ENCODE assay signal across 13 mouse cellular contexts in the genomic region with DNA sequence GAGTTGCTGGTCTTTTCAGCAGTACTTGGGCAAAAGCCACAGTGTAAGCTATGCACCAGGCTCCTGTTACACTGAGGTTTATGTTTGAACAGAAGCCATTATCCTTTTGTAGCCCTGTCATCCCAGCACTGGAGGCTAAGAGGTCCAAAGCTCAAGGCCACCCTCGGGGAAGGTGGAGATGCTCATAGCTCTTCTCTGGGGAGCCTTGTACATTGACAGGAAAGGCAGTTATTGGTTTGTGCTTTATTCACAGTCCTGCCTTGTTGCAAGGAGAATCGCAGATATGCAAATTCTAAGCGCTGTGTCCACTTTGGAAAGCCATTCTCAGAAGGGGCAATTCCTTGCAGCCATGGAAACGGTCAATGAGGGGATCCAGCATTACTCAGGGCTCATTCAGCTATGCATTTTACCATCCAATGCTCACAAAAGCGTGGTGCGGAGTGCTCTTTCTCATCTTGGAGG.
DNase-seq lines count a peak whose midpoint lies in the region; ATAC-seq and TF ChIP-seq lines count a peak whose summit lies in the region.
"Had no signal": no experiment of that assay in that cellular context is flagged by ENCODE, and none has a peak within 500 bp of the region (broad histone marks: within the 10 kb centered on the region; RNA-seq: fewer than 3 reads in every experiment).

No protein-coding gene starts in this region.

- no peak for ATAC-seq in heart, postnatal 0 days (ENCODE audit: insufficient read depth, low read depth)
- ATAC-seq in forebrain, postnatal 0 days: no peak
- ATAC-seq in midbrain, embryonic 11.5 days (ENCODE audit: low FRiP score): peak; percentile 81
- peak; percentile 60 for ATAC-seq in neural tube, embryonic 15.5 days (ENCODE audit: low FRiP score)

- TF ChIP-seq CTCF in heart, postnatal 0 days (IDR thresholded peaks at IDR 0.05; ENCODE audit: low read depth): no peak
- no peak for TF ChIP-seq CTCF in forebrain, postnatal 0 days (IDR thresholded peaks at IDR 0.05; ENCODE audit: low read depth)

- whole genome bisulfite sequencing in heart, postnatal 0 days: 86% methylated on average over 6 of the region's 6 CpGs
- WGBS in forebrain, postnatal 0 days: 24% methylated on average over 6 of the region's 6 CpGs
- WGBS in midbrain, embryonic 11.5 days: 22% methylated on average over 6 of the region's 6 CpGs
- 23% methylated on average over 6 of the region's 6 CpGs for WGBS in neural tube, embryonic 15.5 days

- H3K27ac ChIP-seq in heart, postnatal 0 days (ENCODE audit: low read depth): peak overlapping the region; percentile 64
- no peak overlapping the region for H3K27ac ChIP-seq in forebrain, postnatal 0 days (ENCODE audit: low read depth, low read length)
- peak overlapping the region; percentile 22; the same call in 1 of the 2 replicates for H3K27ac ChIP-seq in midbrain, embryonic 11.5 days (ENCODE audit: low read depth, low read length)
- H3K27ac ChIP-seq in neural tube, embryonic 15.5 days (replicated peaks): peak overlapping the region; percentile 28; the same call in 1 of the 2 replicates
- H3K27ac ChIP-seq: kidney, embryonic 15.5 days; liver, embryonic 13.5 days had no signal

- TF ChIP-seq EP300 in heart, postnatal 0 days (IDR thresholded peaks at IDR 0.05; ENCODE audit: low read depth): no peak

- H3K4me1 ChIP-seq in heart, postnatal 0 days (ENCODE audit: control insufficient read depth, insufficient read depth): peaks cover 34% of the 10 kb centered on the region
- peaks cover 10% of the 10 kb centered on the region; the same call in 1 of the 2 replicates for H3K4me1 ChIP-seq in forebrain, postnatal 0 days (ENCODE audit: insufficient read depth)
- peaks cover 18% of the 10 kb centered on the region for H3K4me1 ChIP-seq in midbrain, embryonic 11.5 days (ENCODE audit: control insufficient read depth, insufficient read depth, low read length)
- peaks cover 21% of the 10 kb centered on the region for H3K4me1 ChIP-seq in neural tube, embryonic 15.5 days
- H3K4me1 ChIP-seq: kidney, embryonic 15.5 days; liver, embryonic 13.5 days had no signal

- no peak overlapping the region for H3K4me3 ChIP-seq in heart, postnatal 0 days (ENCODE audit: low read depth, low read length)
- no peak overlapping the region for H3K4me3 ChIP-seq in forebrain, postnatal 0 days (ENCODE audit: low read depth, low read length)
- H3K4me3 ChIP-seq in midbrain, embryonic 11.5 days (ENCODE audit: low read depth, low read length): no peak overlapping the region
- H3K4me3 ChIP-seq in neural tube, embryonic 15.5 days (replicated peaks): no peak overlapping the region
- H3K4me3 ChIP-seq: kidney, embryonic 15.5 days; liver, embryonic 13.5 days had no signal

- H3K9ac ChIP-seq in heart, postnatal 0 days (replicated peaks; ENCODE audit: low read depth, low read length): no peak overlapping the region
- no peak overlapping the region for H3K9ac ChIP-seq in forebrain, postnatal 0 days
- no peak overlapping the region for H3K9ac ChIP-seq in midbrain, embryonic 11.5 days (ENCODE audit: low read length)
- no peak overlapping the region for H3K9ac ChIP-seq in neural tube, embryonic 15.5 days (replicated peaks)
- H3K9ac ChIP-seq: kidney, embryonic 15.5 days; liver, embryonic 13.5 days had no signal

- no peaks in the 10 kb centered on the region for H3K27me3 ChIP-seq in heart, postnatal 0 days (ENCODE audit: control insufficient read depth, insufficient read depth, low read length)
- H3K27me3 ChIP-seq in forebrain, postnatal 0 days (ENCODE audit: insufficient read depth, low read length): no peaks in the 10 kb centered on the region
- H3K27me3 ChIP-seq in midbrain, embryonic 11.5 days (ENCODE audit: control insufficient read depth, insufficient read depth, low read length): no peaks in the 10 kb centered on the region
- 0 out of 2 replicates have a peak, but pooled peaks cover 2% of the 10 kb centered on the region for H3K27me3 ChIP-seq in neural tube, embryonic 15.5 days (replicated peaks)
- H3K27me3 ChIP-seq: kidney, embryonic 15.5 days; liver, embryonic 13.5 days had no signal

- no peak overlapping the region for H3K4me2 ChIP-seq in heart, postnatal 0 days (ENCODE audit: low read depth, low read length)
- no peak overlapping the region for H3K4me2 ChIP-seq in forebrain, postnatal 0 days (ENCODE audit: low read depth)
- no peak overlapping the region for H3K4me2 ChIP-seq in midbrain, embryonic 11.5 days
- no peak overlapping the region for H3K4me2 ChIP-seq in neural tube, embryonic 15.5 days
- H3K4me2 ChIP-seq: kidney, embryonic 15.5 days; liver, embryonic 13.5 days had no signal

- no peaks in the 10 kb centered on the region for H3K9me3 ChIP-seq in heart, postnatal 0 days (replicated peaks; ENCODE audit: control insufficient read depth, low read length)
- no peaks in the 10 kb centered on the region for H3K9me3 ChIP-seq in forebrain, postnatal 0 days (ENCODE audit: low read length)
- H3K9me3 ChIP-seq in midbrain, embryonic 11.5 days (ENCODE audit: control insufficient read depth, low read length): no peaks in the 10 kb centered on the region
- H3K9me3 ChIP-seq in neural tube, embryonic 15.5 days (replicated peaks): no peaks in the 10 kb centered on the region
- H3K9me3 ChIP-seq: kidney, embryonic 15.5 days; liver, embryonic 13.5 days had no signal

- H3K36me3 ChIP-seq in heart, postnatal 0 days (replicated peaks; ENCODE audit: control insufficient read depth, insufficient read depth, low read length): no peaks in the 10 kb centered on the region
- no peaks in the 10 kb centered on the region for H3K36me3 ChIP-seq in forebrain, postnatal 0 days (ENCODE audit: insufficient read depth)
- no peaks in the 10 kb centered on the region for H3K36me3 ChIP-seq in midbrain, embryonic 11.5 days (ENCODE audit: control insufficient read depth, insufficient read depth, low read length)
- H3K36me3 ChIP-seq in neural tube, embryonic 15.5 days: no peaks in the 10 kb centered on the region
- H3K36me3 ChIP-seq: kidney, embryonic 15.5 days; liver, embryonic 13.5 days had no signal

- DNase-seq in heart, postnatal 0 days (ENCODE audit: low spot score): no peak
- no peak for DNase-seq in heart, adult 11 months
- DNase-seq in forebrain, postnatal 0 days: peak; percentile 23
- DNase-seq in midbrain, embryonic 11.5 days (ENCODE audit: low spot score, missing footprints): peak; percentile 91
- DNase-seq in ovary, postnatal 36 days (ENCODE audit: low spot score): no peak
- DNase-seq in adrenal gland, adult 8-10 months: no peak
- DNase-seq in cerebellum, adult 9-11 months: no peak
- DNase-seq: cerebellum, adult 11 months; liver, embryonic 13.5 days; spleen, adult 18-20 months; thymus, adult 2 months had no signal

Comparison
In these comparisons a context has a peak if more than half of its experiments do, and no peak if none do; other contexts are left out.
1. ATAC-seq: peak in midbrain, embryonic 11.5 days (single experiment) and neural tube, embryonic 15.5 days (single experiment); none in heart, postnatal 0 days (single experiment) and forebrain, postnatal 0 days (single experiment).
2. DNase-seq: peak in forebrain, postnatal 0 days (single experiment) and midbrain, embryonic 11.5 days (single experiment); none in heart, postnatal 0 days (single experiment), heart, adult 11 months (single experiment), ovary, postnatal 36 days (single experiment), adrenal gland, adult 8-10 months (single experiment) and cerebellum, adult 9-11 months (single experiment).